Mouse (Mus musculus) thymus, adult 18-20 months (tissue): ENCODE measurements around the gene Reln.

ENCODE experiments used
- DNase-seq, 2 experiments: peaks; one replicate each; pipeline ENCODE4 v3.0.0; 2022; ENCODE audit warnings: mixed read lengths in 2 of 2

Reln gene

DNA sequence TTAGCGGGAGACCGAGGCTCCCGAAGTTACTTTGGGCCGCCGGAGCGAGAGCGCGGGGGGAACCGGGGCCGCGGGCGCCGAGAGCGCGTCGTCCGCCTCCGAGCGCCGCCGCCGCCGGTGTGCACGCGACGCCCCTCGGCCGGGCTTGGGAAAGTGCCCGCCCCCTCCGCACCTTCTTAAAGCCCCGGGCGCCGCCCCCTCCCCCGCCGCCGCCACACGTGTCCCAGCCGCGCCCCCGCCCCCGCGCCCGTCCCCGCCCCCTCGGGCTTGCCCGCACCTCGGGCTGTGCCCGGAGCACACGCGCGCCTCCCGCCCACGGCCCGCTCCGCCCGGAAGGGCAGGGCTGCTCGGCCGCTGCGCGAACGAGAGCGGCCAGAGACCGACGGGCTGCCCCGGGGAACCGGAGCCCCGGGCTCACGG, at the start of gene Reln:
Gene Reln, minus strand, starts transcription at position 147 of the 420 bp plus-strand sequence.
- no peak for DNase-seq

DNA sequence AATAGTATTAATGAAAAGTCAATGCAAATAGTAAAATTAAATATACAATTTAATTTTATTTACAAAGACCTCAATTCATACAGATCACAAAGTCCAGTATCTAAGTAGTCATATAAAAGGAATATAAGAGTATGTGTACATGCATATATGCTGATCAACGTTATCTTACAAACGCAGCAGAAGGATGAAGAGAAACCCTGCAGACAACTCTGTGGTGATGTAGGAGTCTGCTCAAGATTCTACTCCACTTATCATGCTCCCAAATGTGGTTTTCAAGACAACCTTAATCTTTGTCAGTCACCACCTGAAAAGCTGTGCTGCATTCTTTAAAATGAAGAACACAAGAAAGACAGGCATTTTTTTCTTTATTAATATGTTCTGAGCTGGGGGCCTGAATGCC, 44.0 kb upstream of the Reln start:
- DNase-seq, result no peak

DNA sequence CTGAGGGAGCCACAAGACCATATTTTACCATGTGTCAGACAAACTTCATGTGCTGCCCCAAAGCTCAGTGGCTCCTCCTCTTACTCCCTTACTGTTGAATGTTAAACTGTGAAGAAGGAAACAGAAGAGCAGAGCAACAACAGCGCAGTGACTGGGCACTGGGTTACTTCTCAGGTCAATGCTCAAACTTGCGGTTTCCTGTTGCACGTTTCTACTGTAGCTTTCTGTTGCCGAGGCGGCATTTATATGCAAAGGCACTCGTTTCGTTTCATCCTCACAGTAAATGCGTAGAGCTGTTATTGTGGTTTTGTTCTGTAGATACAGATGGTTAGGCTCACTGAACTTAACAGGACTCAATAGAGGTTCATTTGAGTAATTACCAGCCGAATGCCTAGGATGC, 16.0 kb upstream of the Reln start:
- DNase-seq, result no peak

DNA sequence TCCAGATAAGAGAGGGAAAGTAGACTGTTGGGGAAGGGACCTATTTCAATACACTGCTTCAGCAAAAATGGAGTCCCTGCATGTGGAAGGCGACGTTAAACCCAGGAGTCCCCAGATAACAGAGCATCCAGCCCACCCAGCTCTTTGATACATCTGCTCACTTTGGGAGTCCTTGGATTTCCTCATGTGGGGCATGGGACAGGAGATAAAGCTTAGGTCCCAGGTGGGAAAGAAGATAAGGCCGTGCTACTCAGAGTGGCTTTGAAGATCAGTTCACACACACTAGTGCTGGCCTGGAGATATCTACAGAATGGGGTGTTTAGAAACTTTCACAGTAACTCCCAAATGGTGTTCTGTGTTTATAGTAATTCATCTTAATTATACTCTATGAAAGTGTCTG, 3.9 kb upstream of the Reln start:
- DNase-seq, result no peak

DNA sequence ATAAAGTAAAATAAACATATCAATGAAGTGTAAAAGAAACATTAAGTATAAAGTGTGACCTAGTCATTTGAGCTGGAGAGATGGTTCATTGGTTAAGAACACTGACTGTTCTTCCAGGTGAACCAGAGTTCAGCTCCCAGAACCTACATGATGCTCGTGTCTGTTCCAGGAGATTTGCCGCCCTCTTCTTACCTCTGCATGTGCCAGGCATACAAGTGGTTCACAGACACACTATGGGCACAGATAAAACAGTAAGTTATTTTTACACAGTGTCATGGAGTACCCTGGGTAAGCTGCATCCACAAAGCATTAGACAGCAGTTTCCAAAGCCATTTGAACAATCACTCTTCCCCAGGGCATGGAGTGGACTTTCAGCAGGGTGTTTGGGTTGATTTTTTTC, 3.2 kb upstream of the Reln start:
- DNase-seq, result no peak

DNA sequence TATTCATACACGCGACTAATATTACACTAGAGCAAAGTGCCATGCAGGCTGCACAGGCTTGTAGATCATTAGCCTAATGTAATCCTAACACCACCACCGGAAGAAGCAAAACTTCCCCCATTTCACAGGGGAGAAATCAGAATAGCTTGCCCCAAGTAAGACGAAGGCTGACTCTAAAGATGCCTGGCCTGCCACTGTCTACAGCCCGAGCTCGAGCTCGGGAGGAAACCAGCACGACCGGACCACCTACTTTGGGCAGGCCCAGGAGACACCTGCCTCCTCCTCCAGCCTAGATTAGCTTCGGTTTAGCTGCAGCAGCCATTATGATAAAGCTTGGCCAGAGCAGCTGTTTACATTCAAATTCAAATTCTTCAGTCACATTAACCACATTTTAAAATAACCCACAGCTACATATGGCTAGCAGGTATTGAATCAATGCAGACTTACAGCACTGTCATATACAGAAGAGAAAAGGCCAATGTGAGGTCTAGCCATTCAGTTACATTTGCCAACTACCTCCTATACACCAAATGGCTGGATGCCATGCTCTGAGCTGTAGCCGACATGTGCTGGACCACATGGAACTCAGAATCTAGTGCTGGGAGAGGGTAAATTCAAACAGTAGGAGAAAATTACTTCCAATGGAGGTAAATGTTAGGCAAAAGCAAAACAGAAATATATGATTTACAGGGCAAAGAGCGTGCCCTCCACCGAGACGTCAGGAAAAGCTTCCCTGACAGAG, 1.6 kb upstream of the Reln start:
- DNase-seq, result no peak

DNA sequence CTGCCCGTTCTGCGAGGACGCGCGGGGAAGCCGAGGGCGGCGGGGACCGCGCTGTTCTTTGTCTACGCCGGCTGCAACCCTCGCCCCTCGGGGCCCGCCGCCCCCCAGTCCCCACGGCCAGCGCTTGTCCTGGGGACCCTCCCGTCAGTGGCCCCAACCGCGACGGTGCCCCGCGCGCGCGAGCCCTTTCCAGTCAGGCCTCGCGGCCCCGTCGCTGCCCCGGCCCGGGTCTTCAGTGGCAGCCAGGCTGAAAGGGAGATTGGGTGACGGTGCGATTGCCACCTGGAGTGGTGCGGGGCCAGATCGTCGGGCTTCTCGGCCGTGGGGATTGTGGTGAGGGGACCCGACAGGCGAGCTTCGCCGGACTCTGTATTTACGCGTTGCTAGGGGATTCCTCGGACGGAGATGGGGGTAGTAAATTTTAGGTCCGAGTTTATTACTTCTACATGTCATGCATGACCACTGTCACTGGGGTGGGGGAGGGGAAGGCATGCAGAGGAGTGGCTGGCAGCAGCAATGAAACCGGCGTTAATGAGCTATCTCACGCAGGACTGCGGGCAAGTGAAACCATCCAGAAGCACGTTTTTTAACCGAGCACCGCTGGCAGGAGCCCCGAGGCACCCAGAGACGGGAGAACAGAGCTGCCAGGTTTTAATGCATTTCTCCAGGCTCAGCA, 612 bp upstream of the Reln start:
- DNase-seq, result no peak

DNA sequence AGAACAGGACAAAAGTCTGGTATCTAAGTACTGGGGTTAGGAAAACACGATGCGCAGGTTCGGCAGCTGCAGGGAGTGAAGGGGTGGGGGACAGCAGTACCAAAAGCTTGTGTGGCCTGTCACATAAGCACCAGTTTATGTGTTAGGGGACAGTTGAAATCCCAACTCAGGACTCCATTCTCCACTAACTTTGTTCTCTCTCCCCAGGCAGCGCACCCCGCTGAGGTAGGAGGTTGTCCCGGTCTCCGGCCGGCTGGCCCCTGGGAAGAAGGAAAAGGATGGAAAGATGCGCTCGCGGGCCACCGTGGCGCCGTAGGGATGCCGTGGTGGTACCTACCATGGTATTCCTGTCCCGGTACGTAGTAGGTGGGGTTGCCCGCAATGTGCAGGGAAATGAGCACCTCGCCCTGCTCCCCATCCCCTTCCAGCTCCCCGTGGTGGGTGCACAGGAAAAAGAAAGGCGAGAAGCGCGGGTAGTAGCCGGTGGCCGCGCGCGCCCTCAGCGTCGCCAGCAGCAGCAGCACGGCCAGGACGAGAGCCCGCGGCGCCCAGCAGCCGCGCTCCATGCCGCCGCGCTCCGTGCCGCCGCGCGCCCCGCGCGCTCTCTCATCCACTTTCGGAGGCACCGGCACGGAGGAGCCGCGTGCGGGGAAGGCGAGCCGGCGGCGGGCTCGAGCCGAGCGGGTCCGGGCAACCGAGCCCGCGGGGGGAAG, 503 bp downstream of the Reln start:
- no peak for DNase-seq

DNA sequence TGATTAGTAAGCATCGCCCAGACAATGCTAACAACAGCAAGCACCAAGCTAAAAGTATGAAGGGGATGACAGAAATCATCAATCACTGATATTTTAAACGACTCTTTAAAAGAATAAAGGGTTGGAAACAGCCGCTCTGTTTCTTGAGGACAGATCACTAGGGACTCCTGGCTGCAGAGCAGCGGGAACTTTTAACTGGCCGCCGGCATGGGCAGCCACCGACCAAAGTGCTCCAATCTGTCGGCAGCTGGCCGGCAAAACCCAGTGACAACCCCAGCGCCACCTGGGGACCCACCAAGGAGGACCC, 1.0 kb downstream of the Reln start:
- DNase-seq, result no peak

DNA sequence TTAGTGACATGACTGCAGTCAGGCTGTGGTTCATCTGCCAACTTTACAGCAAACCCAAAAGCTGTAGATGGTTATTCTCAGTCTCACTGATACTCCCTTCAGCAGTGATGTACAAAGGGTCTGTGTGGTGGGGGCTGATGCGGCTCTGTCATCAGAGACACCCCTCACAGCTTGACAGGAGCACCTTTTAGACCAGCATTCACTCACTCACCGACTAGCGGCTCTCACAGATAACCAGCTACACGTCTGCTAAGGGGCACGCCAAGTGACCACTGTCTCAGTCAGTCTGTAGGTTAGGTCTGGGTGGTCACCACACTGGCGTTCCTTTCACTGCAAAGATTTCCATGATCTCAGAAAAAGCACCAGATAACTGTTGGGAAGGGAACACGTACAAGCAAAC, 2.0 kb downstream of the Reln start:
- no peak for DNase-seq

DNA sequence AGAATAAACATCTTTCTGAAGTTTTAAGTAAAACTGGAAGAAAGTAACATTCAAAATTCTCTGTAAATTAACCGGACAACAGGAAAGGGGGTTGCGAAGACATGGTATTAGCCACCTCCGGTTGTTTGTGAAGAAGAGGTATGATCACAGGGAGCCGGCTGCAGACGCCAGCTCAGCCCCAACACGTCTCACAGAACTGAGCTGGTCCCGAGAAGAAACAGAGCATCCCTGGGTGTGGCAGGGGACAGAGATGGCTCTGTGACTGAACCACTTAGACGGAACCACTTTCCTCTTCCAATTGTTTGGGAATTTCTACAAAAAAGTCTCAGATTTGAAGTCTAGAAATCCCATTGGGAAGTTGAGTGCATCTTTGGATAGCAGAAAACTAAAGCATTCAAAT, 3.5 kb downstream of the Reln start:
- DNase-seq, result no peak

DNA sequence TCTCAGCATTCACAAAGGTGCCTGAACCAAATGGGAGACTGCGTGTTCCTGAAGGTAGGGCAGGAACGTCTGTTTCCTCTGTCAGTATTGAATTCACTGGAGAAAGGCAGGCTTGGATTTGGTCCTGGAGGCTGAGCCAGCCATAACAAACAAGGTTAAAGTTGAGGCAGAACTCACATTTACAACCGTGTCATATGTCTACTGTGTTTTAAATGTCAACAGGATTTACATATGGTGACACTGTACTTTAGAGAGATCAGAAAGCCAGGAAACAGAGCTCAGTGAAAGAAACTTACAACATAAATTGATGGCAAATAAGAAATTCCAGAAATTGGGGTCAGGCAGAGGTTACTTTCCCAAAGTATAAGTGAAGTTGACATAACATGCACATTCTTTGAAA, 9.1 kb downstream of the Reln start:
- DNase-seq, result no peak

DNA sequence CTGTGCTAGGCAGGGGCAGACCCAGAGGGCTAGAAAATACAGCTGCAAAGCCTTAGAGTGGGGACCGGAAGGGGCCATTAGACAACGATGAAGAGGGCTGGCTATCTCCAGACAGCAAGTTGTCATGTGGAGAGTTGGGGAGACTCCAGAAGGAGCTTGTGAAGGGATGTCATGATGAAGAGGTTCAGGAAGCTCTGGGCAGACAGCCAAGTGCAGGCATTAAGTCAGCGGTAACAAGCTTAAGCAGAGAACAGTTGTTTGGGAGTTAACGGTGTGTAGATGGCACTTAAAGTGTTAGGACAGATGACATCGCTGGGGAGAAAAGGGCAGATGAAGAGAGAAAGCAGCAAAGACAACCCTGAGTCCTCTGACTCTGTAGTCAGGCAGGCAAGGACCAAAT, 13.7 kb downstream of the Reln start:
- DNase-seq, result no peak

DNA sequence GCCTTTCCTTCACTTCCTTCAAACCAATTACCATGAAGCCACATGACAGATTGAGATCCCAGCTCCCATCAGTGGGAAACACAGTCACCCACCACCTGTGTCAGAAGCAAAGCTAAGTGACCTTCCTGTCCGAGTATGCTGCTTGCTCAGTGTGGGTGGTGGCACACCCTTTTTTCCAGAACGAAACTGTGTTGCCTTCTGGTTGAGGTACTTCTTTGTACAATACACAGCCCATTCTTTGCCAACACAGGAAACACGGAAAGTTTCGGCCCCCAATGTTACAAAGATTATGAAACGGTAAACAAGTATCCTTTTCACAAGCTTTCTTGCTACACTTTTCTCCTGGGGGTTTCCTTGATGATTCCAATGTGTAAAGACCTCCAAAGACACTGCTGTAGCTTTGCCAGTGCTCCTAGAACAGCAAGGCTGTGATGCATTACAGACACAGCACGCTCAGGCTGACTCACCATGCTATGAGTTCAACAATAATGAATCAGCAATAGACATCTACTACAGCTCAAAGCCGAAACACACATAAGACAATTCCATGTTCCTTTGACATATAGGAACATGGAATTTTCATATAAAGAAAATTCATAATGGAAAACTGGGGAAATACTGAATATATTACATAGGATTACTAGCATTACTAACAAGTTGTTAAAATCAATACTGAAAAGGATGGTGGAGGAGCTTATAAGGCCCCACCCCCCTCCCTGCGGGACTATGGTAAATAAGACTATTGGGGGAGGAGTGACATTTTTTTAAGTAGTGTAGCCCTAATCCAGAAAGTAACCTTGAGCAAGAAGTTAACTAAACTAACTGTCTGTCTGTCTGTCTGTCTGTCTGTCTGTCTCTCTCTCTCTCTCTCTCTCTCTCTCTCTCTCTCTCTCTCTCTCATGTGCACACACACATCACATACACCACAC, 15.8 kb downstream of the Reln start:
- DNase-seq, result no peak

DNA sequence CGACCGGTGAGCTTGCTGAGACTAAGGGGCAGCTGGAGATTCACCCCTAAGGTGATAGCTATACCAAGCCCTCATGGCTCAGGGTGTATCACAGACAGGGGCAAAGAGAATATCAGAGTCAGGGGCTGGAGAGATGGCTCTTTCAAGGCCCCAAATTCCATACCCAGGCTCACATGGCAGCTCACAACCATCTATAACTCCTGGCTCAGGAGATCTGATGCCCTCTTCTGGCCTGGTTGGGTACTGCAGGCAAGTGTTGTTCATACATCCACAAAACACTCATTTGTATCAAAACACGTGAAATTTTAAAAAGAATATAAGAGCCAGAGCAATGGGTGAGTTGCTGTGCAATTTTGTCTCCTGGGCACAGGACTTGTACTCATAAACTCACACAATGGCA, 17.3 kb downstream of the Reln start:
- DNase-seq, result no peak

DNA sequence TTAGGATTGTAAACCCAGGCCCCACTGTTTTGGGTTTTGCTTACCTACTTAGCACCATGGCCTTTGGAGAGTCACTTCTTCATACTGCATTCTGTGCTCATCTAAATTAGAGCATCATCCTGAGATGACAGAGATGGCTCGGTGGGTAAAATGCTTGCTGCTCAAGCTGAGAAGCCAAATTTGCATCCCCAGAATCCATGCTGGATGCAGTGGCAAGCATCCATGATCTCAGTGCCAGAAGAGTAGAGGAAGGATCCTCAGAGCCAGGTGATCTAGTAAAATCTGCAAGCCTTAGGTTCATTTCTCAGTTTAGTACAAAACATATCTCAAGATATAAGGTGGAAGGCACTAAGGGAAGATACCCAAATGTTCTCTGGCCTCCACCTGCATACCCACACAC, 20.7 kb downstream of the Reln start:
- no peak for DNase-seq

DNA sequence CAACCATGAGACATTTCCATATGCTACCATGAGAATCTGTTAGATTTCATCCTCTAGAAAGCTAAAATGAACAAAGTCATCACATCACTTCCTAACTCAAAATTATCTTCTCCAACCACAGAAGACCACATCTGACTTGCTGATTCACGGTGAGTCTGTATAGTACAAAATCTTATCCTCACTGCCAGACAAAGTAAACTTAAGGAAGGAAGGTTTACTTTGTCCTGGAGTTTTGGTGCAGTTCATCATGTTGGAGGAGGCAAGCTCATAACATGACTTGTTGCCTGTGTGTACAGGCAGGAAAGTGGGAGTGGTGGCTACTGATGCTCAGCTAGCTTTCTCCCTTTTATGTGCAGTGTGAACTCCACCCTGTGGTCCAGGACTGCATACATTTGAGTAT, 26.7 kb downstream of the Reln start:
- DNase-seq, result no peak

DNA sequence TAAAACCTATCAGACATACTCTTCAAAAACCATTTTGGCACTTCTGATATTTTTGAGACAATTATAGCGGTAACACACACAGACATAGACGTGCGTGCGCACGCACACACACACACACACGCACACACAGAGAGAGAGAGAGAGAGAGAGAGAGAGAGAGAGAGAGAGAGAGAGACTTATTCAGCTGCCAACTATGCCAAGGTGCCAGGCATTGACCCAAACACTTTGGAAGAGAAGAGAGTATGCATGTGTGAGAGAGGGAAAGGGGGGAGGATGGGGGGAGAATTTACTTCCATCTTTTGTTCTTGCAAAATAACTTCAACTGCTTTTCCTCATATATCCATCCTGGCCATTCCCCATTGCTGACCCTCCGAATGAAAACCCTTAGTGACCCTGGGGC, 28.0 kb downstream of the Reln start:
- DNase-seq, result no peak

DNA sequence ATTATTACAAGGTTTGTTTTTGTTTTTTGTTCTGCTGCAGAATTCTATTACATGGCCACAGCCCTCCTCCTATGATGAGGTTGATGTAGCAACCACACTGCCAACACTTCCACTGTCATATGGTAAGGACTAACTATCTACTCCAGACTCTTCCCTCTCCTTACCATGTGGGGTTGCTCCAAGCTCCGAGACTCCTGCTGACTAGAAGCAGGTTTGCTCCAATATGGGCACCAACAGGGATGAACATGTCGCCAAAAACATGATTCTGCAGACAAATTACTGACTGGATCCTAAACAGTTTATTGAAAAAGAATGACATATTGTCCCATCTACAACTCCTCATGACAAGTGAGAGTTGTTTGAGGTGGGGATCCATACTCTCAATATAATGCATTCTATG, 28.5 kb downstream of the Reln start:
- no peak for DNase-seq

DNA sequence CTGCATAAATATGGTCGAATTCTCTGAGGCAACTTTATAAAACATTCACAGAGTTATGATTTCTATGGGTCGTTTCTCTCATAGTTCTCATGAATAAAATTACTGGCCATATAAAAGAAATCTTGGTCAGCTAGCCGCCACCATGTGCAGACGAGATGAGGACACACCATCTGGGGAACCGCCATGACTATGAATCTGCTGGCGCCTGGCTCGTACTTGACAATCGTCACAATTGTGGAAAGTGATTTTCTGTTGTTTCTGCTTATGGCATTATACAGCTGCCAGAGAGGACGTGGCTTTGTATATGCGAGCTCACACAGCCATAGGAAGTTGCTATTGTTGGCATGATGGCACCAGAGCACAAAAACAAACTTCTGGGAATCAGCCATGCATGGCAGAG, 31.5 kb downstream of the Reln start:
- no peak for DNase-seq

DNA sequence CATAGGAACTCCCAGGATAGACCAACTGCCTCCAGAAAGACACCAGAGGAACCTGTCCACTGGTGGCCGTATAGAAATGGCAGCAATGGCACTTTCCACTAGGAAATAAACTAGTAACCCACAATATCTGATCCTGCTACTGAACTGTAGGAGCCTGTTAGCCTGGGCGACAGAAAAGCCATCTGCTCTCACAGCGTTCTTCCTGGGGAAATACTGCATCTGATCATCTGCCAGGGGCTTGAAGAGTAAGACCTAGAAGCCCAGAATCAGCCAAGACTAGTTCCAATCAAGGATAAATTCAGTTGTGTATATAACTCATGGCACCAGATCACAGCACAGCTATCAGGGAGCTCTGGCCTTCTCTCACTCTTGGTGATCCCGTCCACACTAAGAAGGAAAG, 33.5 kb downstream of the Reln start:
- DNase-seq, result no peak

DNA sequence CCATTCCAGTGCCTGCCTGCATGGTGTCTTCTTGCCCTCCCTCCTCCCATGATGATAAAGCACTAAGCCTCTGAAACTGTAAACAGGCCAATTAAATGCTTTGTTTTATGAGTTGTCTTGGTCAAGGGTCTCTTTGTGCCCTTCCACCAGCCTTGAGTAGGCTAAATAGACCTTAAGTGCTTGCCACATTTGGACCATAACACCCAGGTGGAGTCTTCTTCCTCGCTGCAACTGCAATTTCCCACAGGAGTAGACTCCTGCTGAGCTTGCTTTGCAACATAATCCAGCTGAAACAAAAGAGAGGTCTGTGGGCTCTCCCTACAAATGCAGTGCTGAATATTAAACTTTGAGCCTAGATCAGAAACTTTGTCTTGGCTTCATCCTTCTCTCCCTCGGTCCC, 35.5 kb downstream of the Reln start:
- DNase-seq, result no peak

DNA sequence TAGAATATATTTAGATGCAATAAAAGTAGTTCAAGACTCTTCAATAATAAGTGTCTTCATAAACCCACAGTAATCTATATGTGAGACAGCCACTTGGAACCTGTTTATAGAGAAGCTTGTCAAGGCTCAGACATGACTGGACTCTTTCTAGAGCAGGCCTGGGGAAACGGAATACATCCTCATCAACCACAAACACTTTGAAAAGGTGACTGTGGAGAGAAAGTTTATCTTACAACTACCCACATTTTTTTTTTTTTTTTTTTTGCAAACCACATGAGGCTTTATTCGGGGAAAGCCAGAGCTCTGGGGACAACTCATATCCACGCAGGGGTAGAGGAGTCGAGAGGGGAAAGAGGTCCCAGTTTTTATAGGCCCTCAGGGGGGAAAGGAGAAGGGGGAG, 36.6 kb downstream of the Reln start:
- no peak for DNase-seq
